Mouse (Mus musculus): ENCODE measurements at regions not wholly inside any gene's neighbourhood (a gene's known extent, or its start where the extent isn't known, plus 50 kb on each side); places are given as distances from the start of the nearest gene placed in this dataset.

DNA sequence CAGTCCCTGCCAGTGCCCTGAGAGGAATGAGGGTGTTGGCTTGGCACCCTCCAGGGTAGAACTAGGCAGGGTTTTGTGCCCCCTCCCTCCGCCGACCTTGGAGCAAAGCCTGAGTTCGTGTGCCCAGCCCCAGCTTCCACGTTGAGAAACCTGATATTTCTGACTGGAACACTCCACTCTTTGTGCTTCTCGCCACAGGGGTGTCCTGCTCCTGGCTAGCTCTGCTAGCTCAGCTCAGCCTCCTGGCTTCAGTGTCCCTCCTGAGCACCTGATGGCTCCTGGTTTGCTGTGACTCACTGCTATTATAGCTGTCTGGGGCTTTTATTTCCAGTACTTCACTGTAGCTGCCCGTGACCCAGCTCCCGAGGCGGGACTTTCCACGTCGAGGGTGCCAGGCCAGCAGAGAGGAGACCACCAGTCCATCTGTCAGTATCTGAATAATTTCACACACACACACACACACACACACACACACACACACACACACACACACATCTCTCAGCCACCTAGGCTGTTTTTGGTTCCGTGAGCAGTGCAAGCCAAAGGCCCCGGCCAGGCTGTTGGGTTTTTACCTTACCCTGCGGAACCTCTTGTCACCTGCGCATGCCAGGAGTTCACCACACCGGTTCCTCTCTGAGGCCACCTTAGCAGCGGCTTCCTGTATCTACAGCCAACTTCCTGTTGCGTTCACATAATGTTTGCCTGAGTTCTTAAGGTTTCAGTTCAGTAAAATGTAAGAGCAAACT, 102.8 kb upstream of the Gm9887 start:
- TF ChIP-seq ZNF384 (IDR thresholded peaks at IDR 0.05; ENCODE audit: low read depth, low read length) (no peak), MAFK (IDR thresholded peaks at IDR 0.05; ENCODE audit: insufficient read depth, low read depth, low read length) (no peak)

Measured in ES-E14 (cell line).